Mouse (Mus musculus) MN1 (cell line): ENCODE measurements around the gene Dock11.

Experiments used
- DNase-seq: peaks from one replicate; pipeline ENCODE4 v3.0.0-alpha.2; 2016; ENCODE audit warnings: low spot score

The Dock11 gene

DNA sequence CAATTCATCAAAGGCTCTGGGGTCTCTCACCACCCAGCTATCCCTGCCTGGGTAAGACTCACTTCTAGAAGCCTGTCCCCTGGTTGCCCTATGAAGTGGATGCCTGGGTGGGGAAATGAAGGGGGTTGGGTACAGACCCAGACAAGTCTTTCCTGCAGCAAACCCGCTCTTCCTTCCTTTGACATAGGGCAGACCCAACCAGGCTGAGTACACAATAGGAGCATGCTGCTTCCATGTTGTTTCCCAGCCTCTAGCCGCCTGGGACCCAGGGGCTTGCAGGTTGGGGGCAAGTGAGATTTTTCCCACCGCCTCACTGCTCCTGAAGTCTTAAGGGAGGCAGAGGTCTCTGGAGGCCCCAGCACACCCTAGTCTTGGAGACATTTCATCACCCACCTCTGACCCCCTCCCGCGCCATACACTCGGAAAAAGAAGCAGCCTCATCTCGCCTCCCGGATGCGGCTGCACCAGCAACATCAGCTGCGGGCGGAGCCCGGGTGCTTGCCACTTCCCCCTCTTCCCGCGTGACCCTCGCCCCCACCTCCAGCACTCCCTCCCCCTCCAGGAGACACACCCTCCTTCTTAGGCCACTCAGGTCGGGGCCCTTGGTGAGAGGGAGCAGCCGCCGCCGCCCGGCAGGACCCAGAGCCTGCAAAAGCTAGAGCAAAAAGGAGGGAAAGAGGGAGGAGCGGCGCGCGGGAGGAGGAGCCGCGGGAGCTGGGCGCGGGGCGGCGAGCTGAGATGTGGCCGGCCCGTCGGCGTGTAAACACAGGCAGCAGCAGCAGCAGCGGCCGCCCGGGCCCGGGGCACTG lies at the start of gene Dock11:
Dock11 (plus strand) TSS at position 746 of the 809 bp plus-strand sequence.
- DNase-seq = peak; percentile 74

DNA sequence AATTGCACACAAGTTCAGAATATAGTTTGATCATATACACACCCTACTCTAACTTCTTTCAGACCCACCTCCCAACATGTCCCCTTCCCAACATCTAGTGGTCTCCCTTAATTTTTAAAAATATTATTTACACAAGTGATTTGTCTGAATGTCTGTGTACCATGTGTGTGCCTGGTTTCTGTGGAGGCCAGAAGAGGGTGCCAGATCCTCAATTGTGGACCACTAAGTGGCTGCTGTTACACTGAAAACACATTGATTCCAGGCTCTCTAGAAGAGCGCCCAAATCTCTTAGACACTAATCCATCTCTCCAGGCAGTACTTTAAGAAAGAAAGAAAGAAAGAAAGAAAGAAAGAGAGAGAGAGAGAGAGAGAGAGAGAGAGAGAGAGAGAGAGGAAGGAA lies 8.9 kb upstream of the Dock11 start:
- DNase-seq = no peak

DNA sequence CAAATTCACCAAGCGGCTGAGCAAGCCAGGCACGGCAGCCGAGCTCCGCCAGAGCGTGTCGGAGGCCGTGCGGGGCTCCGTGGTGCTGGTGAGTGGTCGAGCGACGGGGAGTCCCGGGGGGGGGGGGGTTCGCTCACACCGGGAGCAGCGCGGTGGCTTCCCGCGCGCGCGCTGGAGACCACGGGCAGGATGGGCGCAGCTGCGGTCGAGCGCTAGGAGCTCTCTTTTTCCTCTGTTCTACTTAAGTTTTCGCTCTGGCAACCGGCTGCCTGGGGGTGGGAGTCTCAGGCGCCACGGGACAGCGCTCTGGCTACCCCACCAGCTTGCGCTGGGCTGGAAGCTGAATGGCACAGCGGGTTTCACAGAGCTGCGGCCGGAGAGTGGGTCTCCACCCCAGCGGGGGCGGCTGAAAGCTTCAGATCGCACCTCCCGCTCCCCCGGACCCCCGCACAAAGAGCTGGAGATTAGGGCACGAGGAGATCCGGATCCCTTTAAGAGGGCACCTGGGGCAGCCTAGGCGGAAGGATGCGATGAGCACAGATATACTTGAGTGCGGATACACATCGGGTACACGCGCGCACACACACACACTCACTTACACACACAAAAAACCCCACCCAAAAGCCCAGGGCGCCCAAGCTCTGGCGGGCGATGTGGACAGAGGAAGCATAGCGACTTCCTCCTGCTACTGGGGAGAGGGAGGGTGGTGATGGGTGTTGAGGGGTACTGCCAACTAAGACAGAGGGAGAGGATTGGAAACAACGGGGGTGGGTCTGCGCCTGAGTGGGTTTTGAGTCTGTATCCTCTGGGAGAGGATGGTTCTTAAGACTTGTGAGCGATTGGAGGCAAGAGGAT lies 540 bp downstream of the Dock11 start:
- peak; percentile 15 for DNase-seq

DNA sequence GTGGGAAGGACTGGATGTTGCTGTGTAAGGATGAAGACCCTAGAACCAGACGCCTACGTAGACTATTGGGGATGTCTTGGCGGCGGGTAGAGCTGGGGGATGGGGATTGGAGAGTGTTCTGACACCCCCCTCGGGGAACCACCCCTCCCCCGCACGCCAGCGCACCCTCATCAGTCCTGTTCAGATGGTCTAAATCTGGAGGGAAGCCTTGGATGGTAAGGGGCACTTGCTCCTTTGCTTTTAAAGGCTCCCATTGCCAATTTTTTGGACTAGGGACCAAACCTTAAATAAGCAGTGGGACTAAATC lies 1.1 kb downstream of the Dock11 start:
- DNase-seq = no peak

DNA sequence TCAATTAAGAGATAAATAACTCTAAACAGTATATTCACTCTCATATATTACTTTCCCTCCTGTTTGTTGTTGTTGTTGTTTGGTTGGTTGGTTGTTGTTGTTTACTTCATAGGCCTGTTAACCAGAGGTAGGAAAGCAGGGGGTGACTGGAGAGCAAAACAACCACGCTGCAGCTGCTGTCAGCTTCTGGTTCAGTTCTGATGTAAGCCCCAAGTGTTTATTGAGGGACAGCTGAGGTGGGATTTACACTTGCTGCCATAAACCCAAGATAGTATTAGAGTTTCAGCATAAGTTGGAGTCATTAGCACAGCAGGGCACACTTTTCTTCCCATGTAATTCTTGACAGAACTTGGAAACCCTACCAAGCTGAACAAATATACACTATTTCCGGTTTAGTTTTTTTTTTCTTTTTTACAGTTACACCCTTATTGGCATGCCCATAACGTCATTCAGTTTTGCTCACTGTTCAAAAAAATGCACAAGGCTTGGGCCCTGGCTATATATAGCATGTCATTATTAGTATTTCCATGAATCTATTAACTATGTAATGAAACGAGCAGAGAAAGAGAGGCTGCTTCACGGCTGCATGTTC lies 3.0 kb downstream of the Dock11 start:
- DNase-seq = no peak

DNA sequence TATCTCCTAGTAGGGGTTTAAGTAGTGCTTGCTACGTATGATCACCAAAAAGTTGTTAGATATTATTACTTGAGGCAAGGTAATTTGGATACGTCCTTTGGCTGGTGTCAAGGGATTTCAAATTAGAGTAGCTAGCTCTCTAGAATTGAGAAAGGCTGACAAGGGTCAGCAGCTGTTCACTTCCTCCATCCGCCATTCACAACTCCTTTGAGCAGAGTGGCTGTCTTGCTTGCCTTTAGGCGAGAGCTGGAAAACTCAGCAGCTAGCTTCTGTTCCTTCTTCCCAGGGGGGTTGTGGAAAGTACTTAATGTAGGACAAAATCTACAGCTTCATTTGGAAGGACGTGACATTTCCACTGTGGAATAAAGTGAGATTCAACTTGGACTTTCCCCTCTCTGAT lies 3.7 kb downstream of the Dock11 start:
- no peak for DNase-seq

DNA sequence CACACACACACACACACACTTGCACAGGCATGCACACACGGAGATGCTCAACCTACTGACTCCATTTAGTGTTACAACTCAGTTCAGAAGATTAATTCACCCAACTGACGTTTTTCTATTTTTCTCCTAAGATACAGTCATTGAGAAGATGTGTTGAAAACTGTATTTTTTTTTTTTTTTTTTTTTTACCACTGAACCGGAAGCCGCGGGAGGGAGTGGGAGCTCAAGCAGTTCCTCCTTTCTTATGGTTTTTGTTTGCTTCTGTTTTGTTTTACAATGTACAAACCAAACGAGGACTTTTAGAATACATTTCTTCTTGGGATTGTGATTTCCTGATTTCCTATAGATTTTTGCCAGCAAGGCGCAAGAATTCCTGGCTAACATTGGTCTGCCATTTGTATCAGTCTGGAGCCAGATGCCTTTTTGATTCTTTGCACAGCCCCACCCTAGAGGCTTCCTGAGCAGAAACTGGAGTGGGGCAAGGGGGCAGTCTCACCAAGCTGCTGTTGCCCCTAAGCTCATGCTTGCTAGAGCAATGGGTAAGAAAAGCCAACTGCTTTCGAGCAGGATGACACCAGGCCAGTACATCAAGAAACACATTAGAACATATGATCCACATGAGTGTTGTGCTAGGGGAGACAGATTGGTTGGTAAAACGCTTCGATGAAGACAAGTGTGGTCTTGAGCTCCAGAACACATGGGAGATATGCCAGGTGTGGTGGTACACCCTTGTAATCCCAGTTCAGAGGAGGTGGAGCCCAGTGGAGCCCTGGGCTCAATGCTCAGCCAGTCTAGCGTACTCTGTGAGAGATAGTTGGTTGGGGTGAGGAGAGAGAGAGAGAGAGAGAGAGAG lies 9.2 kb downstream of the Dock11 start:
- no peak for DNase-seq

DNA sequence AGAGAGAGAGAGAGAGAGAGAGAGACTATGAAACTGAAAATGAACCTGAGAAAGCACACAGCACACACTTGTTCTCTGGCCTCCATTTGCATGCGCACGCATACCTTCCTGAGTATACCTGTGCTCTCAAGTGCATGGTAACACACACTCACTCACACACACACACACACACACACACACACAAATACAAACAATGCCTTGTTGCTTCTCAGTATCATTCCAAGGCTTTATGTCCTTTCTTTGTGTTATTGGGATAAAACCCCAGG lies 9.8 kb downstream of the Dock11 start:
- DNase-seq = no peak

DNA sequence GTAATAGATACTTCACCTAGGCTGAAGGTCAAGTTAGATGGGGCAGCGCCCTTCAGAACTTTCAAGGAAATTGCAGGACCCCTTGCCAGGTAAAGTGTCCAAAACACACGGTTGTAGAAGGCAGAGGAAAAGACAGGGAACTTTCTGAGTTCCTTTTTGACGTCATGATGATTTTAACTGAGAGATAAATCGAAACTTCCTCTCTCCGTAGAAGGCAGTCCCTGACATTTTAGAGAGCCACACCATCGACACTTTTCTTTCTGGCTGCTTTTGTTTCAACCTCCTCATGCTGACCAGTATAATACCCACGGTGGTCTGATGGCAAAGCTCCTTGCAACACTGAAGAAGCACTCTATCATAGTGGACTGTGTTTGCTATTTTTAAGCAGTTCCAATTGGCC lies 15.7 kb downstream of the Dock11 start:
- no peak for DNase-seq

DNA sequence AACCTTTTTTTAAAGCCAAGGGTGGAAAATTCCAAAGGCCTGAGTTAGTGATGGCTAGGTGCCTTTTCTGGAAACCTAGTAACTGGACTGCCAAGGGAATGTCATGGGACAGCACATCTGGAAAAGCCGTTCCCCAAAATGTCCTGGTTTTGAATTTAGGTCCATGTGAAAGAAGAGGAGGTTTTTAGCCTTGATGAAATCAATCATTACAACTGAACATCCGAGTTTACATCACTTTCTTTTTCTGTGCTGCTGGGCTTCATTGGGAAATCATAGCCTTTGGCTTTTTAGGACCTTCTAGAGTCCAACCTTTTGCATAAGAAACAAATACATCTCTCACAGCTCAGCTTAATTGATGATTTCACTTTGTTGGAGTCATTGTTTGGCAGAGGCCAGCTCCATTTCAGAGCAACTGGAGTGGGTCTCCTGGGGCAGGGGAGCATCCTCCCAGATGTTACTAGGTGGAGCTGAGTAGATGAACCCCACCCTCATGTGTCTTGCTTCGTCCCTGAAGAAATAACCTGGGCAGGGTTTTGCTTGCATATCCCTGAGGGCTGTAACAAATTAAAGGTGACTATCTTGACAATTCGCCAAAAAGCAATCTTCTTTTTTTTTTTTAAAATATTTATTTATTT lies 18.2 kb downstream of the Dock11 start:
- no peak for DNase-seq

DNA sequence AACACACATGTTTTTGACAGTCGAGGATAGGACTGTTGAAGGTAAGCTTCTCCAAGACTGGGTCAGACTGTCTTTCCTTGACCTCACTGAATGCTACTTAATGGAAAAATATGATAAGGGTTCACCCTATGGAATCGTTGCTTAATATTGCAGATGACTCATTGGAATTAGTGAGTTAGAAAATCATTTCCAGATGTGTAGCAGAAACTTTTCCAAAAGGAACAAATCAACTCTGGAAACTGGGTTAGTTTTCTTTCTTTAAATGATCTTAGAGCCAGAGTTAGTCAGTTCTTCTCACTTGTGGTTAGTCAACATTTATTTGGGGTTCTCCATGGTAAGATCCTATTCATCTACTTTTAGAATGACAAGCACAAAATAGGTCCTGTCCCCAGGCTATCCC lies 30.9 kb downstream of the Dock11 start:
- no peak for DNase-seq

DNA sequence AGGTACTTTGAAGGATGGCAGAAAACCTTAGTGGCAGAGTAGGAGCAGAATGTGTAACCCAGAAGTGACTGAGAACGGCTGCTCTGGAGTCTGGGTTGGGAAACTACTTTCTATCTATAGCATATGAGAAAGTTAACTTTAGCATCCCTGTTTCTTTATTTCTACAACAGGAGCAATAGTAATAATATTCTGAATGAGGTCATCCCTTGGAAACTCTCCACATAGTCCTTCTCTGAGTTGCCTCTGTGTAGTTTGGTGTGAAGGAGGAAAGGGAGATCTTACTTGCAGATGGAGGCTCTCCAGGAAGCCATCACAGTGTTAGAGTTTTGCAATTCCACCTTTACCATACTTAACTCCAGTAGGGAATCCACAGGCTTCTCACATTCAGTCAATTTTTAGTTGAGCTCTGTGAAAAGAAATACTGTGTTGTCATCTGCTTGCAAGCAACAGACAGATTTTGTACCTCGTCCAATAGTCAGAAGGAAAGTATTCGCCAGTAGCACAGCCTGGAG lies 31.5 kb downstream of the Dock11 start:
- no peak for DNase-seq

DNA sequence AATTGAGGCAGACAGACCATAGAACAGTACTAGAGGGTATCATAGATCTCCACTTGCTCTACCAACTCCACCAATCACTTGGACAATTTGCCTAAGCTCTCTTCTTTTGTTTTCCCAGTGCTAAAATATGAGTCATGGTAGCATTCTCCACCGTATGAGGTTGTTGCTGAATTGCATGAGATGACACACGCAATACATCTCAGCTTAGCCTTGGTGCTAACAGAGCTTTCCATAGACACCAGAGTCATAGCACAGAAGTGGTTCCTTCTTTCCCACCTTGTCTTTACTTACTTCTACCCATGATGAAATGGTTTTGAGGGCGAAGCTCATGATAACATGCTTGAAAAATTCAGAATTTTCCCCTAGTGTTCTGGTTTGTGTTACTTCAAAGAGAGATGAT lies 33.3 kb downstream of the Dock11 start:
- no peak for DNase-seq

DNA sequence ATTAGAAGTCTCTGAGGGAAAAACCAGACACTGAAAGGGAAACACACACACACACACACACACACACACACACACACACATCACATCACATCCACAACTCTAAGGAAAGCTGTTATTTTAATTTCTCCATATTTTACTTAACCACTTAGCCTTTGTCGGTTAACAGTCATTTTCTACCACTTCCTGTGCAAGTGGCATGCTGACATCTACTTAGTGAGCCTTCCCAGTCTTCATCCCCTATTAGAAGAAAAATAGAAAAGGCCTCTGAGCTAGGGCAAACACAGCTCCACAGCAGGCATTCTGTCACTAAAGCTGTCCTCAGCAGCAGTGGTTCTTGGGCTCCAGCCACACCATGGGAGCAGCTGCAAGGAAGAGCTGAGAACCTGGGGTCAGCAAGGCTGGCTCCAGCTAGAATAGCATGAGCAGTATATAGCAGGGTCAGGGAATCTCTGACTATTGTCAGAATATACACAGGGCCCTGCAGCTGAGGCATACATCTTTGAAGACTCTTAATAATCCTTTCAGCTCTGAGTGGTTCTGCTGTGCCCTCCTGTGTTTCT lies 36.2 kb downstream of the Dock11 start:
- no peak for DNase-seq

DNA sequence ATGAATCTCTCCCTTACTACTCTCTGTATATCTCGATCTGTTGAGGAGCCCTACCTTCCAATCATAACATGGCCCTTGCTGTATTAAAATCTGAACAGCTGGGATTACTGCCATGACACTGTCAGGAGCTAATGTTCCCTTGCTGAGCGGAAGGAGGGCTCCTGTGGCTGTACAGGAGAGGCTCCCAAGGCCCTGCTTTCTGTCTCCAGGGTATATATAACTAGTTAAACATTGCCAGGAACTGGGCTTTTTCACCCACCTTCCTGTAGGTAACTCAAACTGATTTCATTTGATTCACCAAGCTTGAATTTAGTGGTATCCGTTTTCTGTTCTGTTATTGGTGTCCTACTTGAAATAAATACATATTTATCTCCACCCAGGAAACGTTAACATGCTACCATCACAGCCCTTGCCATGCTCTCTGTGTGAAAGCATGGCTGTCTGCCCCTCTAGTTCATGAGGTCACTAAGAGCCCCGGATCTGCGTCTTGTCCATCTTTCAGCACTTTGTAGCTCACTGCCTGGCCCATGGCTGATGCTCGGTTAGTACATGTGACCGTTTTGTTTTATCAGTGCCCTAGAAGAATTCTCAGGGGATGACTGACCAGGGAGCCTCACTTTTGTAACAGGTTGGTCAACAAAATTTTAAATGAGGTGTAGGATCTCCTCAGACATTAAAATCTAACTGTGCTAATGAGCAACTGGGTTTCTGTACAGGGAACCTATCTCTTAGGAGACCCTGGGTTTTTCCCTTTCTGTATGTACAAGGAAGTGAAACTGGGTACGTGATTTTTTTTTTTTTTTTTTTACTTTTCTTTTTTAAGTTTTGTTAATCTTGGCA lies 41.7 kb downstream of the Dock11 start:
- DNase-seq = no peak

DNA sequence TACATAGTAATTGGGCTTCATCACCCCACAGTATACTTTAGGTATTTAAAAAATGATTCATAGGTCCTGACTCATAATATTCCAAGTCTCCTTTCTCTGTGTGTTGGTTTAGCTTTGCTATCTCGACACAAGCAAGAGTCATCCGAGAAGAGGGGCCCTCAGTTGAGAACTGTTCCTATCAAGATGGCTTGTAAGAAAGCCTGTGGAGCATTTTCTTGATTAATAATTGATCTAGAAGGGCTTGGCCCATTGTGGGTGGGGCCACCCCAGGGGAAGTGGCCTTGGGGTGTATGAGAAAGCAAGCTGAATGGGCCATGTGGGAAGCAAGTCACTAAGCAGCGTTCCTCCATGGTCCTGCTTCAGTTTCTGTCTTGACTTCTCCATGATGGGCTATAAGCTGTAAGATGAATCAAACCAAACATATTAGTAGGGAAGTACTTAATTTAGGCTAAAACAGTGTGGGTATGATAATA lies 42.3 kb downstream of the Dock11 start:
- no peak for DNase-seq

DNA sequence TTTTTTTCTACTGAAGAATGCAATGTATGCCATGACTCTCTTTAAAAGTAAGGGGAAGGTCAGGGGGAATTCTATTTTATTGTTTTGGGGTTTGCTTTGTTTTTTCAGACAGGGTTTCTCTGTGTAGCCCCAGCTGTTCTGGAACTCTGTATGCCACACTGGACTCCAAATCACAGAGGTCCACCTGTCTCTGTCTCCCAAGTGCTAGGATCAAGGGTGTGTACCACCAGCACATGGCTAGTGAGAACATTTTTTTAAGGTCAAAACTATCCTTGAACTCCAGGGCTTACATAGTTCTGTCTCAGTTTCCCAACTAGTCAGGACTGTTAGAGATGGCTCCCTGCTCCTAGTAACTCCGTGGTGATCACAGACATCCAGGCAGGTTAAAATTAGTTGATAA lies 43.3 kb downstream of the Dock11 start:
- DNase-seq = no peak

DNA sequence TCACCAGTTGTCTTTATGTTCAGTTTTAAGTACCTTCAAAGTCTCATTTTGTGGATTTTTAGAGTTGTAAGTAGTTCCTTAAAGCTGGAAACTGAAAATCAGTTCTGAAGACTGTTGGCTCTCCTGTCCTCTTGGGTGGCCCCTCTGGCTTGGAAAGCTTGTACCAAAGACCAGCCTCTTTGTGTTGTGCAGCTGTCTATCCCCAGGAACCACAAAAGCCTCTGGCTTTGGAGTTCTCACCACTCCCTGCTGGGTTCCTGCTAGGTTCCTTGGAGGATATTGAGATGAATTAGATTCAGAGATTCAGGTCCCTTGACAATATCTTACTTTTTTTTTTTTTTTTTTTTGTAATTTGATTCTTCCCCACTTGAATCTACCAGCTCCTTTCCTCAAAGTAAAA lies 44.3 kb downstream of the Dock11 start:
- DNase-seq = no peak

DNA sequence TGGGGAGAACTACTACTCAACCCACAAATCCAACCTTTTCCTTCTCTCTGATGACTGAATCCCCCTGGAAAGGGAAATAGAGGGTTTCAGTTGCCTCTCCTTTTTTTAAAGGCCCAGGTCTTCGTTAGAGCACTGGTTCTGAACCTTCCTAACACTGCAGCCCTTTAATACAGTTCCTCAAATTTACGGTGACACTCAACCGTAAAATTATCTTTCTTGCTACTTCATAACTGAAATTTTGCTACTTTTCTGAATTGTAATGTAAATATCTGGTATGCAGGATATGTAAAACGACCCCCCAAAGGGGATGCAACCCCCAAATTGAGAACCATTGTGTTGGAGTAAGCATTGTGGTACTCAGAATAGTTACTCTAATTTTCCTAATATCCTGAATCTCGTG lies 49.5 kb downstream of the Dock11 start:
- DNase-seq = no peak

DNA sequence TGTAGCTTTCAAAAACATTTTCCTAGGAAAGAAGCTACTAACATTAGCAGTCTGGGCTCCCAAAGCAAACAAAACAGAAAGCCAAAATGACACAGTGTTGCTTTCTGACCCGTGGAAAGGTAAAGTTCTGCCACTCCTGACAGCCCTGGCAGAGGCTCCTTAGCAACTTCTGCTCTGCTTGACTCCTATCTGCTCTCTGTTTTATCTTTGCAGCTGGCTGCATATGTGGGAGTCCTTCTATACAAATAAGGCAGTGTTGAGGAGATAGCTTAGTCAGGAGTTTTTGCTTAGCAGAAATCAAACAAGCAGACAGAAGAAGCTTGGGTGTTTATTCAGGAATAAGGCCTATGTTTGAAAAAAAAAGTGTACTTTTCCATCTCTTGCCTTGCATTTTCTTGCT lies 57.8 kb downstream of the Dock11 start:
- DNase-seq = no peak
